Mouse (Mus musculus) liver, embryonic 18 days (tissue): ENCODE data around the gene Atraid. TPM values are rescaled to one million over a fixed set of nuclear protein-coding genes. Genes with fewer than 3 reads are reported as not detected.

Source experiments
- polyA plus RNA-seq: library from polyadenylated mRNA; depleted of rRNA; stranded (reverse); fragments of >200 nt; gene quantifications from 2 replicates; pipeline ENCODE4 v1.2.3, GENCODE M21; 2012; rRNA removed

Atraid gene
- polyA plus RNA-seq: 64.9 and 72.9 TPM in 2 replicates

GRCm38 (mm10) chr5:31047848-31048762, at the start of gene Atraid:
Atraid (plus strand) TSS chr5:31048312.

DNA sequence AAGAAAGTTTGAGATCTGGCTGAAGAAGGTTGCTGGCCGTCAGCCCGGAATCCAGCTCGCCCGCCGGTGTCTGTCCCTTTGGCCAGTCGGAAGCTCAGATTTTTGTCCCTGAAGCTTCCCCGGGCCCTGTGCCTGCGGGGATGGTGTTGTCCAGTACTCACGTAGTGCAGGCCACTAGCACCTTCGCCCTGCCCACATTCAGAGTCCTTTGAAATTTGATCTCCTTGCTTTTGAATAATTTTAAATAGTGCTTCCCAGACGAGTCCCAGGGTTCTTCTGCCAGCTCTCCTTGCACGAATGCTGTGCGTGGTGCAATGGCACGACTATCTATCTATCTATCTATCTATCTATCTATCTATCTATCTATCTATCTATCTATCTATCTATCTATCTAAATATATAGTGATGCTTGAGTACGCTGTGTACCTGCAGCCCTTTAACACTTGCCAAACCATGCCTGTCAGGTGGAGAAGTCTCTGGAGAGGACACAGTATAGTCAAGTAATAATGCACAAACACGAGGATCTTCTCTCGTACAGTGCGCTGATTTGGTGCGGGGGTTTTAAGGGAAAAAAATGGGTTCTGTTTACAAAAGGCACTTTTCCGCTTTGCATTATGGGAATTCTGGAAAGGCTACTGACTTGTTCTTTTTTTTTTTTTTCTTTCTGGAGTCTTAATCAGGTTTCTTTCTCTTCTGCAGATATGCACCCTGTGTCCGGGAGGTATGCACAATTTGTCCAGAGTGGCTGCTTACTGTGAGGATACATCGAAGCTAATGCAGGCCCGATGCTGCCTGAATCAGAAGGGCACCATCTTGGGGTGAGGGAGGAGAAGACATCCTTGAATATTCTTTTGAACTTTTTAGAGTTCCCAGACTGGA, 890 bp downstream of the Atraid start, which contains the start of gene Slc5a6:
Gene Slc5a6 (minus strand): TSS at position 162 of the 879 bp plus-strand sequence.

GRCm38 (mm10) chr5:31054261-31055215, 6.4 kb downstream of the Atraid start, which contains the start of gene Cad:
Cad (plus strand) TSS chr5:31054780.

Other genes with a start within 250 kb of the Atraid start
- gene Mapre3, start 233.7 kb upstream of the Atraid start, polyA plus RNA-seq: 8.0 and 9.0 TPM in 2 replicates
- gene Tmem214, start 180.3 kb upstream of the Atraid start, polyA plus RNA-seq: 28.4 and 29.6 TPM in 2 replicates
- gene Agbl5, start 159.6 kb upstream of the Atraid start, polyA plus RNA-seq: 5.4 and 6.3 TPM in 2 replicates
- gene Ost4, start 140.5 kb upstream of the Atraid start, polyA plus RNA-seq: 218 and 229 TPM in 2 replicates
- 24.6 and 29.0 TPM in 2 replicates for gene Emilin1, start 134.9 kb upstream of the Atraid start, polyA plus RNA-seq
- 45.7 and 45.9 TPM in 2 replicates for gene Khk, start 126.9 kb upstream of the Atraid start, polyA plus RNA-seq
- gene Cgref1, start 102.7 kb upstream of the Atraid start, polyA plus RNA-seq: 5.0 and 6.0 TPM in 2 replicates
- 121 and 133 TPM in 2 replicates for gene Preb, start 88.0 kb upstream of the Atraid start, polyA plus RNA-seq
- 0.03 and 0.05 TPM in 2 replicates for gene Tcf23, start 79.7 kb upstream of the Atraid start, polyA plus RNA-seq
- 4.8 and 4.9 TPM in 2 replicates for gene Slc5a6, start 612 bp downstream of the Atraid start, polyA plus RNA-seq
- 6.5 and 9.2 TPM in 2 replicates for gene Cad, start 6.5 kb downstream of the Atraid start, polyA plus RNA-seq
- not detected in 2 replicates for gene Dnajc5g, start 58.0 kb downstream of the Atraid start, polyA plus RNA-seq
- gene Slc30a3, start 59.9 kb downstream of the Atraid start, polyA plus RNA-seq: 0.21 and 0.24 TPM in 2 replicates
- 0.02 TPM in 1 of 2 replicates, not detected in the other for gene Trim54, start 68.4 kb downstream of the Atraid start, polyA plus RNA-seq
- not detected in 2 replicates for gene Ucn, start 90.5 kb downstream of the Atraid start, polyA plus RNA-seq
- 35.6 and 35.8 TPM in 2 replicates for gene Mpv17, start 105.9 kb downstream of the Atraid start, polyA plus RNA-seq
- gene Gm29609, start 131.6 kb downstream of the Atraid start, polyA plus RNA-seq: 0.66 and 0.88 TPM in 2 replicates
- 24.0 and 29.8 TPM in 2 replicates for gene Gtf3c2, start 131.8 kb downstream of the Atraid start, polyA plus RNA-seq
- 21.4 and 21.6 TPM in 2 replicates for gene Snx17, start 144.9 kb downstream of the Atraid start, polyA plus RNA-seq
- 24.2 and 24.7 TPM in 2 replicates for gene Eif2b4, start 145.1 kb downstream of the Atraid start, polyA plus RNA-seq
- 10.7 and 12.1 TPM in 2 replicates for gene Zfp513, start 154.0 kb downstream of the Atraid start, polyA plus RNA-seq
- gene Ppm1g, start 172.4 kb downstream of the Atraid start, polyA plus RNA-seq: 58.9 and 59.9 TPM in 2 replicates
- gene Nrbp1, start 192.6 kb downstream of the Atraid start, polyA plus RNA-seq: 36.9 and 37.8 TPM in 2 replicates
- gene Gm9970, start 192.9 kb downstream of the Atraid start, polyA plus RNA-seq: not detected in 2 replicates
- gene Krtcap3, start 203.4 kb downstream of the Atraid start, polyA plus RNA-seq: 11.9 and 12.5 TPM in 2 replicates
- gene Ift172, start 242.8 kb downstream of the Atraid start, polyA plus RNA-seq: 5.0 and 5.2 TPM in 2 replicates
- gene Fndc4, start 247.8 kb downstream of the Atraid start, polyA plus RNA-seq: 5.7 and 6.2 TPM in 2 replicates
- 48.7 and 57.4 TPM in 2 replicates for gene Gckr, start 249.1 kb downstream of the Atraid start, polyA plus RNA-seq